Comparison of ENCODE assay signal across 8 mouse cellular contexts in the genomic region with DNA sequence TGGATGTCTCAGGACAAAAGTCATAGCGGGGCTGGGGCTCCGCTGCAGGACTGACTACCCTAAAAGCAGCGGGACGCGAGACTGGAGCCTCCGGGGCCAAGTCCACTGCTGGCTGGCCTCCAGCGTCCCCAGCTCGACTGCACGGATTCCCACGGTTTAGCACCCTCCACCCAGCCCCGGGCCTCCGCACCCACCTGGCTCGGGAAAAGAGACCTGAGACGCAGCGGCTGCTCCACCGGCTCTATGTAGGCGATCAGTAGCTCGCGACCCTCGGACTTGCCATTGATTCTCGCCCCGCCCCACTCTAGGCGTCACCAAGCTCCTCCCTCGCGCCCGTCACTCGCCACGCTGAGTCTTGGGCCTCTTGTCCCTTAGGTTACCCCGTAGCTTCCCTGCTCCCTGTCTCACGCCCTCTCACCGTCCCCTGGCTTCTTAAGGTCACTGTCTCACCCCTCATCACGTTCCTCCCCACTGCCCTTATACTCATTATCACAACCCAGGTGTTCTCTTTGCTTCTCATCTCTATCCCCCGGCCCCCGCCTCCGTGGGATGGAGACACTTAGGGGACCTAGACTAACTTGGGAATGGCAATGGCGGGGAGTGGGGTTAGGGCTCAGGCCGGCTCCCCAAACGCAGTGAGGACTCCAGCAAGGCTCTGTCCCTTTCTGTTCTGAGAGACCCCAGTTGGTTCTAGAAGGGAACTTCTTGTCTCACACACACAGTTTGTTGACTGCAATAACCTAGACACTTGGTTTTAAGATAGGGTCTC. TPM values are rescaled to one million over a fixed set of nuclear protein-coding genes. Genes with fewer than 3 reads are reported as not detected.
DNase-seq lines count a peak whose midpoint lies in the region; ATAC-seq and TF ChIP-seq lines count a peak whose summit lies in the region.

No protein-coding gene starts in this region.

- peak overlapping the region; percentile 71 for H3K4me2 ChIP-seq in forebrain, embryonic 14.5 days (ENCODE audit: low read length)
- peak overlapping the region; percentile 68 for H3K4me2 ChIP-seq in neural tube, embryonic 14.5 days (ENCODE audit: low read depth, low read length)

- H3K4me3 ChIP-seq in ES-E14 (ENCODE audit: insufficient read depth in 1 of 2, low read depth in 1 of 2, low read length in 2 of 2, poor library complexity in 1 of 2, severe bottlenecking in 1 of 2) = peak overlapping the region; percentile 88 to 91
- peak overlapping the region; percentile 66 for H3K4me3 ChIP-seq in forebrain, embryonic 14.5 days (ENCODE audit: low read depth, low read length)
- H3K4me3 ChIP-seq in neural tube, embryonic 14.5 days (ENCODE audit: low read depth, low read length) = peak overlapping the region; percentile 64
- H3K4me3 ChIP-seq in testis, adult 2 months (ENCODE audit: control insufficient read depth, low read depth, low read length) = peak overlapping the region; percentile 94

- ATAC-seq in forebrain, embryonic 14.5 days = peak; percentile 98
- ATAC-seq in neural tube, embryonic 14.5 days (ENCODE audit: low read depth) = peak; percentile 96

- H3K36me3 ChIP-seq in ES-E14 (ENCODE audit: control insufficient read depth, insufficient read depth, low read length, poor library complexity, severe bottlenecking) = no peaks in the 10 kb centered on the region; the same call in 1 of the 2 replicates
- H3K36me3 ChIP-seq in forebrain, embryonic 14.5 days (ENCODE audit: control insufficient read depth, insufficient read depth, low read length) = 0 out of 2 replicates have a peak, but pooled peaks cover 12% of the 10 kb centered on the region
- 0 out of 2 replicates have a peak, but pooled peaks cover 8% of the 10 kb centered on the region for H3K36me3 ChIP-seq in neural tube, embryonic 14.5 days (ENCODE audit: control insufficient read depth, insufficient read depth, low read length)
- H3K36me3 ChIP-seq in testis, adult 2 months (ENCODE audit: control insufficient read depth, insufficient read depth, low read length) = no peaks in the 10 kb centered on the region

- no peaks in the 10 kb centered on the region for H3K27me3 ChIP-seq in forebrain, embryonic 14.5 days (replicated peaks; ENCODE audit: control insufficient read depth, insufficient read depth, low read length)
- H3K27me3 ChIP-seq in neural tube, embryonic 14.5 days (ENCODE audit: control insufficient read depth, insufficient read depth, low read length) = no peaks in the 10 kb centered on the region
- no peaks in the 10 kb centered on the region for H3K27me3 ChIP-seq in testis, adult 2 months (ENCODE audit: control insufficient read depth, insufficient read depth, low read length)

- intact Hi-C loops in heart, postnatal 14 days (cut with DNase I) = loop anchor here (2.0 to 5.0 kb wide), 2 partner anchors 17 to 95 kb away; partner anchors contain the start of genes Alad, Cdc26 and Prpf4

- peak overlapping the region; percentile 87 for H3K9ac ChIP-seq in ES-E14 (ENCODE audit: insufficient read depth, low read depth, low read length, poor library complexity, severe bottlenecking)
- peak overlapping the region; percentile 69 for H3K9ac ChIP-seq in forebrain, embryonic 14.5 days (ENCODE audit: low read length)
- peak overlapping the region; percentile 72 for H3K9ac ChIP-seq in neural tube, embryonic 14.5 days (replicated peaks; ENCODE audit: low read depth, low read length)

- peaks cover 0 to 2% of the 10 kb centered on the region in 2 experiments; a peak in 1 of 4 replicates for H3K4me1 ChIP-seq in ES-E14 (ENCODE audit: control insufficient read depth in 2 of 2, insufficient read depth in 2 of 2, low read length in 2 of 2, poor library complexity in 1 of 2)
- 0 out of 2 replicates have a peak, but pooled peaks cover 3% of the 10 kb centered on the region for H3K4me1 ChIP-seq in forebrain, embryonic 14.5 days (ENCODE audit: control insufficient read depth, insufficient read depth, low read length)
- 0 out of 2 replicates have a peak, but pooled peaks cover 3% of the 10 kb centered on the region for H3K4me1 ChIP-seq in neural tube, embryonic 14.5 days (ENCODE audit: control insufficient read depth, insufficient read depth, low read length)
- H3K4me1 ChIP-seq in testis, adult 2 months (ENCODE audit: control insufficient read depth, insufficient read depth, low read length) = peaks cover 8% of the 10 kb centered on the region

- in situ Hi-C loops in ES-E14 (cut with MboI; ENCODE audit: low sequenced_read_pairs in 2 of 2, unreplicated experiment in 2 of 2) = no loop called here

- peak; percentile 86 for DNase-seq in ES-E14 (ENCODE audit: low read depth, low spot score)
- peak; percentile 87 for DNase-seq in cerebellum, adult 11 months
- peak; percentile 92 for DNase-seq in forebrain, embryonic 14.5 days (ENCODE audit: low spot score)
- DNase-seq in heart, postnatal 14 days = peak; percentile 88 to 93
- peak; percentile 85 to 92 for DNase-seq in layer of hippocampus, adult 18-20 months (ENCODE audit: low spot score in 2 of 2)
- DNase-seq in lung, adult 18-20 months = peak; percentile 91 to 94

- WGBS in forebrain, embryonic 14.5 days = 2% methylated on average over 37 of the region's 38 CpGs
- WGBS in neural tube, embryonic 14.5 days = 2% methylated on average over 38 of the region's 38 CpGs

- no peak overlapping the region for H3K27ac ChIP-seq in ES-E14 (ENCODE audit: insufficient read depth, low read depth, low read length, poor library complexity, severe bottlenecking)
- no peak overlapping the region; the same call in 1 of the 2 replicates for H3K27ac ChIP-seq in forebrain, embryonic 14.5 days (ENCODE audit: low read depth, low read length)
- peak overlapping the region; percentile 16 for H3K27ac ChIP-seq in neural tube, embryonic 14.5 days (ENCODE audit: low read depth, low read length)
- H3K27ac ChIP-seq in testis, adult 2 months (ENCODE audit: control insufficient read depth, insufficient read depth, low read depth, low read length) = peak overlapping the region; percentile 87

- no peaks in the 10 kb centered on the region for H3K9me3 ChIP-seq in ES-E14 (ENCODE audit: control insufficient read depth, insufficient read depth, low read depth, low read length)
- no peaks in the 10 kb centered on the region for H3K9me3 ChIP-seq in forebrain, embryonic 14.5 days (replicated peaks; ENCODE audit: control insufficient read depth, low read length)
- no peaks in the 10 kb centered on the region for H3K9me3 ChIP-seq in neural tube, embryonic 14.5 days (ENCODE audit: control insufficient read depth, low read length)

- TF ChIP-seq CTCF in testis, adult 2 months (IDR thresholded peaks at IDR 0.05; ENCODE audit: control insufficient read depth, insufficient read depth, insufficient replicate concordance, low read depth, low read length) = no peak

- TF ChIP-seq POLR2A in testis, adult 2 months (IDR thresholded peaks at IDR 0.05; ENCODE audit: control insufficient read depth, low read depth, low read length) = peak; percentile 91

TF ChIP-seq in ES-E14, 5 proteins besides CTCF, POLR2A, EP300 and RAD21:
- no peak for TF ChIP-seq HCFC1 (IDR thresholded peaks at IDR 0.05; ENCODE audit: borderline replicate concordance, insufficient read depth, low read length)
- TF ChIP-seq ZNF384 (IDR thresholded peaks at IDR 0.05; ENCODE audit: low read depth, low read length) = no peak
- no peak for TF ChIP-seq MAFK (IDR thresholded peaks at IDR 0.05; ENCODE audit: insufficient read depth, low read depth, low read length)
- TF ChIP-seq ZC3H11A (IDR thresholded peaks at IDR 0.05; ENCODE audit: borderline replicate concordance, low read depth, low read length) = no peak
- TF ChIP-seq CHD2 (IDR thresholded peaks at IDR 0.05; ENCODE audit: low read depth, low read length) = no peak

RNA-seq across cellular contexts. Expression of gene Hdhd3, which starts 1.1 kb away (rescaled TPM):
- 0.62 and 1.2 TPM in 2 replicates for total RNA-seq in ES-E14 (2012; rRNA removed)
- polyA plus RNA-seq in forebrain, embryonic 14.5 days (2014; fragmentation: Nextera tagmentation; extraction: Ambion mirVana) = 12.8 and 13.8 TPM in 2 replicates
- total RNA-seq in heart, postnatal 14 days (2021) = 1 to 10 TPM; 5.0 to 5.4 TPM
- total RNA-seq in layer of hippocampus, adult 18-20 months (2021) = 10 to 100 TPM in 1 of 2 experiments, 1 to 10 TPM in 1; 9.3 to 11.1 TPM
- polyA plus RNA-seq in neural tube, embryonic 14.5 days (2014; fragmentation: Nextera tagmentation; extraction: Ambion mirVana) = 13.6 and 15.6 TPM in 2 replicates
- polyA plus RNA-seq in testis, adult 2 months (2012; rRNA removed) = 5.9 and 7.0 TPM in 2 replicates

RNA-seq across cellular contexts. Expression of gene Alad, which starts 17.6 kb away (rescaled TPM):
- 26.3 and 27.9 TPM in 2 replicates for total RNA-seq in ES-E14 (2012; rRNA removed)
- 73.8 and 80.9 TPM in 2 replicates for polyA plus RNA-seq in forebrain, embryonic 14.5 days (2014; fragmentation: Nextera tagmentation; extraction: Ambion mirVana)
- 10 to 100 TPM; 46.5 to 47.9 TPM for total RNA-seq in heart, postnatal 14 days (2021)
- total RNA-seq in layer of hippocampus, adult 18-20 months (2021) = 10 to 100 TPM; 31.5 to 33.7 TPM
- 69.9 and 79.0 TPM in 2 replicates for polyA plus RNA-seq in neural tube, embryonic 14.5 days (2014; fragmentation: Nextera tagmentation; extraction: Ambion mirVana)
- polyA plus RNA-seq in testis, adult 2 months (2012; rRNA removed) = 57.5 and 64.0 TPM in 2 replicates

RNA-seq across cellular contexts. Expression of gene Bspry, which starts 22.3 kb away (rescaled TPM):
- 8.9 and 12.9 TPM in 2 replicates for total RNA-seq in ES-E14 (2012; rRNA removed)
- polyA plus RNA-seq in forebrain, embryonic 14.5 days (2014; fragmentation: Nextera tagmentation; extraction: Ambion mirVana) = 0.53 and 0.54 TPM in 2 replicates
- total RNA-seq in heart, postnatal 14 days (2021) = under 1 TPM in 1 of 2 experiments, not detected in 1; 0.12 TPM
- under 1 TPM; 0.25 to 0.72 TPM for total RNA-seq in layer of hippocampus, adult 18-20 months (2021)
- 0.60 and 0.91 TPM in 2 replicates for polyA plus RNA-seq in neural tube, embryonic 14.5 days (2014; fragmentation: Nextera tagmentation; extraction: Ambion mirVana)
- 443 and 501 TPM in 2 replicates for polyA plus RNA-seq in testis, adult 2 months (2012; rRNA removed)

RNA-seq across cellular contexts. Expression of gene Pole3, which starts 22.7 kb away (rescaled TPM):
- 23.5 and 32.1 TPM in 2 replicates for total RNA-seq in ES-E14 (2012; rRNA removed)
- 78.6 and 80.3 TPM in 2 replicates for polyA plus RNA-seq in forebrain, embryonic 14.5 days (2014; fragmentation: Nextera tagmentation; extraction: Ambion mirVana)
- total RNA-seq in heart, postnatal 14 days (2021) = 10 to 100 TPM; 18.6 to 19.1 TPM
- total RNA-seq in layer of hippocampus, adult 18-20 months (2021) = 10 to 100 TPM; 26.4 to 26.9 TPM
- polyA plus RNA-seq in neural tube, embryonic 14.5 days (2014; fragmentation: Nextera tagmentation; extraction: Ambion mirVana) = 50.7 and 52.7 TPM in 2 replicates
- polyA plus RNA-seq in testis, adult 2 months (2012; rRNA removed) = 44.8 and 47.1 TPM in 2 replicates

RNA-seq across cellular contexts. Expression of gene 4933430I17Rik, which starts 23.0 kb away (rescaled TPM):
- total RNA-seq in ES-E14 (2012; rRNA removed) = 0.27 and 0.32 TPM in 2 replicates
- 0.95 and 0.97 TPM in 2 replicates for polyA plus RNA-seq in forebrain, embryonic 14.5 days (2014; fragmentation: Nextera tagmentation; extraction: Ambion mirVana)
- total RNA-seq in heart, postnatal 14 days (2021) = under 1 TPM in 1 of 2 experiments, not detected in 1; 0.19 TPM
- total RNA-seq in layer of hippocampus, adult 18-20 months (2021) = under 1 TPM; 0.52 to 0.53 TPM
- 1.2 and 1.3 TPM in 2 replicates for polyA plus RNA-seq in neural tube, embryonic 14.5 days (2014; fragmentation: Nextera tagmentation; extraction: Ambion mirVana)
- polyA plus RNA-seq in testis, adult 2 months (2012; rRNA removed) = 9.8 and 10.4 TPM in 2 replicates

Comparison
In these comparisons a context has a peak if more than half of its experiments do, and no peak if none do; other contexts are left out.
1. H3K27ac ChIP-seq: peak in neural tube, embryonic 14.5 days (single experiment) and testis, adult 2 months (single experiment); none in ES-E14 (single experiment) and forebrain, embryonic 14.5 days (single experiment).
2. Peak in every context shown above with its lines, with median percentiles within 50 percentile points of each other: DNase-seq, H3K4me3 ChIP-seq and H3K9ac ChIP-seq.